Mouse (Mus musculus): Measurements from ENCODE around the gene Ttll1.

Gene Ttll1

GRCm38 (mm10) chr15:83455034-83455433 lies 55.7 kb downstream of the Ttll1 start:
- no peak for DNase-seq (ENCODE audit: low spot score)

GRCm38 (mm10) chr15:83454419-83454818 lies 56.3 kb downstream of the Ttll1 start:
- no peak for DNase-seq (ENCODE audit: low spot score)

- no peak for DNase-seq (ENCODE audit: low spot score)
Observed at GRCm38 (mm10) chr15:83453879-83454278, 56.8 kb downstream of the Ttll1 start.

GRCm38 (mm10) chr15:83452219-83452760 lies 58.4 kb downstream of the Ttll1 start:
- no peak for DNase-seq (ENCODE audit: low spot score)

GRCm38 (mm10) chr15:83451621-83452210 lies 59.0 kb downstream of the Ttll1 start:
- DNase-seq (ENCODE audit: low spot score): no peak

- no peak for DNase-seq (ENCODE audit: low spot score)
Observed at GRCm38 (mm10) chr15:83450007-83450406, 60.7 kb downstream of the Ttll1 start.

- DNase-seq (ENCODE audit: low spot score): peak; percentile 52
Observed at GRCm38 (mm10) chr15:83448646-83449045, 62.0 kb downstream of the Ttll1 start.

GRCm38 (mm10) chr15:83447791-83448544 lies 62.7 kb downstream of the Ttll1 start:
- no peak for DNase-seq (ENCODE audit: low spot score)

GRCm38 (mm10) chr15:83445908-83446307 lies 64.8 kb downstream of the Ttll1 start:
- DNase-seq (ENCODE audit: low spot score): no peak

GRCm38 (mm10) chr15:83445383-83445782 lies 65.3 kb downstream of the Ttll1 start:
- DNase-seq (ENCODE audit: low spot score): no peak

GRCm38 (mm10) chr15:83444425-83444824 lies 66.3 kb downstream of the Ttll1 start:
- no peak for DNase-seq (ENCODE audit: low spot score)

GRCm38 (mm10) chr15:83442495-83443037 lies 68.1 kb downstream of the Ttll1 start:
- DNase-seq (ENCODE audit: low spot score): no peak

GRCm38 (mm10) chr15:83440726-83441125 lies 70.0 kb downstream of the Ttll1 start:
- no peak for DNase-seq (ENCODE audit: low spot score)

GRCm38 (mm10) chr15:83436541-83436940 lies 74.2 kb downstream of the Ttll1 start:
- no peak for DNase-seq (ENCODE audit: low spot score)

GRCm38 (mm10) chr15:83435324-83436090 lies 75.2 kb downstream of the Ttll1 start:
- no peak for DNase-seq (ENCODE audit: low spot score)

GRCm38 (mm10) chr15:83434692-83435091 lies 76.0 kb downstream of the Ttll1 start:
- no peak for DNase-seq (ENCODE audit: low spot score)
